Mouse (Mus musculus): ENCODE measurements around the gene C5ar2. TPM values are rescaled to one million over a fixed set of nuclear protein-coding genes. Genes with fewer than 3 reads are reported as not detected.

The C5ar2 gene
- total and polyA plus RNA-seq, 2 experiments from 2014 or later = 0.65 to 0.67 TPM

- Histone ChIP-seq H3K27me3 (ENCODE audit: control insufficient read depth, insufficient read depth, low read length) (no peaks in the 10 kb centered on the region), H3K4me2 (ENCODE audit: low read depth, low read length) (peak overlapping the region; percentile 71), H3K4me1 (ENCODE audit: control insufficient read depth, insufficient read depth) (no peaks in the 10 kb centered on the region; the same call in 1 of the 2 replicates), H3K4me3 (ENCODE audit: low read depth, low read length) (peak overlapping the region; percentile 81), H3K27ac (ENCODE audit: low read depth) (peak overlapping the region; percentile 98), H3K9me3 (replicated peaks; ENCODE audit: control insufficient read depth, low read length) (no peaks in the 10 kb centered on the region), H3K36me3 (replicated peaks; ENCODE audit: control insufficient read depth, insufficient read depth, low read length) (peaks cover 44% of the 10 kb centered on the region), H3K9ac (replicated peaks; ENCODE audit: low read depth, low read length) (0 out of 2 replicates have a peak overlapping the region, but pooled peaks have one; percentile 21)
- DNase-seq (ENCODE audit: low spot score) (no peak), ATAC-seq (ENCODE audit: insufficient read depth, low read depth) (no peak)
- 72% methylated on average over 9 of the region's 9 CpGs for WGBS
- no peak for TF ChIP-seq CTCF (IDR thresholded peaks at IDR 0.05; ENCODE audit: low read depth)
- TF ChIP-seq EP300 (IDR thresholded peaks at IDR 0.05; ENCODE audit: low read depth) = no peak
Measured at GRCm38 (mm10) chr7:16284904-16285303, 41.0 kb upstream of the C5ar2 start.

- Histone ChIP-seq H3K4me3 (ENCODE audit: low read depth, low read length) (no peak overlapping the region), H3K4me1 (ENCODE audit: control insufficient read depth, insufficient read depth) (no peaks in the 10 kb centered on the region; the same call in 1 of the 2 replicates), H3K9ac (replicated peaks; ENCODE audit: low read depth, low read length) (no peak overlapping the region), H3K36me3 (replicated peaks; ENCODE audit: control insufficient read depth, insufficient read depth, low read length) (peaks cover 51% of the 10 kb centered on the region), H3K27ac (ENCODE audit: low read depth) (no peak overlapping the region), H3K27me3 (ENCODE audit: control insufficient read depth, insufficient read depth, low read length) (no peaks in the 10 kb centered on the region), H3K9me3 (replicated peaks; ENCODE audit: control insufficient read depth, low read length) (no peaks in the 10 kb centered on the region), H3K4me2 (ENCODE audit: low read depth, low read length) (no peak overlapping the region)
- no peak for ATAC-seq (ENCODE audit: insufficient read depth, low read depth)
- DNase-seq (ENCODE audit: low spot score) = no peak
- TF ChIP-seq CTCF (IDR thresholded peaks at IDR 0.05; ENCODE audit: low read depth) (no peak), EP300 (IDR thresholded peaks at IDR 0.05; ENCODE audit: low read depth) (no peak)
- 91% methylated on average over 8 of the region's 8 CpGs for WGBS
Measured at GRCm38 (mm10) chr7:16284001-16284400, 40.0 kb upstream of the C5ar2 start.

- ATAC-seq (ENCODE audit: insufficient read depth, low read depth) (no peak), DNase-seq (ENCODE audit: low spot score) (no peak)
- Histone ChIP-seq H3K27ac (ENCODE audit: low read depth) (no peak overlapping the region), H3K4me3 (ENCODE audit: low read depth, low read length) (no peak overlapping the region), H3K9ac (replicated peaks; ENCODE audit: low read depth, low read length) (no peak overlapping the region), H3K9me3 (replicated peaks; ENCODE audit: control insufficient read depth, low read length) (no peaks in the 10 kb centered on the region), H3K36me3 (replicated peaks; ENCODE audit: control insufficient read depth, insufficient read depth, low read length) (peaks cover 67% of the 10 kb centered on the region), H3K4me2 (ENCODE audit: low read depth, low read length) (no peak overlapping the region), H3K4me1 (ENCODE audit: control insufficient read depth, insufficient read depth) (no peaks in the 10 kb centered on the region; the same call in 1 of the 2 replicates), H3K27me3 (ENCODE audit: control insufficient read depth, insufficient read depth, low read length) (no peaks in the 10 kb centered on the region)
- WGBS = 89% methylated on average over 11 of the region's 13 CpGs
- no peak for TF ChIP-seq CTCF (IDR thresholded peaks at IDR 0.05; ENCODE audit: low read depth)
- TF ChIP-seq EP300 (IDR thresholded peaks at IDR 0.05; ENCODE audit: low read depth) = no peak
Measured at GRCm38 (mm10) chr7:16282334-16282733, 38.4 kb upstream of the C5ar2 start.

- WGBS = 90% methylated on average over 11 of the region's 11 CpGs
Measured at GRCm38 (mm10) chr7:16280721-16281120, 36.8 kb upstream of the C5ar2 start.

GRCm38 (mm10) chr7:16274922-16275890 lies 31.3 kb upstream of the C5ar2 start:
- Histone ChIP-seq H3K4me1 (ENCODE audit: control insufficient read depth, insufficient read depth) (0 out of 2 replicates have a peak, but pooled peaks cover 4% of the 10 kb centered on the region), H3K27ac (ENCODE audit: low read depth) (no peak overlapping the region), H3K9me3 (replicated peaks; ENCODE audit: control insufficient read depth, low read length) (no peaks in the 10 kb centered on the region), H3K36me3 (replicated peaks; ENCODE audit: control insufficient read depth, insufficient read depth, low read length) (peaks cover 45% of the 10 kb centered on the region), H3K9ac (replicated peaks; ENCODE audit: low read depth, low read length) (no peak overlapping the region), H3K4me2 (ENCODE audit: low read depth, low read length) (no peak overlapping the region), H3K4me3 (ENCODE audit: low read depth, low read length) (no peak overlapping the region), H3K27me3 (ENCODE audit: control insufficient read depth, insufficient read depth, low read length) (no peaks in the 10 kb centered on the region)
- TF ChIP-seq CTCF (IDR thresholded peaks at IDR 0.05; ENCODE audit: low read depth) (no peak), EP300 (IDR thresholded peaks at IDR 0.05; ENCODE audit: low read depth) (no peak)
- DNase-seq (ENCODE audit: low spot score) (no peak), ATAC-seq (ENCODE audit: insufficient read depth, low read depth) (no peak)
- WGBS = 86% methylated on average over 10 of the region's 10 CpGs

More at GRCm38 (mm10) chr7:16280721-16281120, 36.8 kb upstream of the C5ar2 start:
- TF ChIP-seq CTCF (IDR thresholded peaks at IDR 0.05; ENCODE audit: low read depth) (no peak), EP300 (IDR thresholded peaks at IDR 0.05; ENCODE audit: low read depth) (no peak)
- H3K27me3 ChIP-seq (ENCODE audit: control insufficient read depth, insufficient read depth, low read length) = no peaks in the 10 kb centered on the region
- H3K9me3 ChIP-seq (replicated peaks; ENCODE audit: control insufficient read depth, low read length) = no peaks in the 10 kb centered on the region
- ATAC-seq (ENCODE audit: insufficient read depth, low read depth) (no peak), DNase-seq (ENCODE audit: low spot score) (no peak)
- no peak overlapping the region for H3K4me2 ChIP-seq (ENCODE audit: low read depth, low read length)
- H3K9ac ChIP-seq (replicated peaks; ENCODE audit: low read depth, low read length) = no peak overlapping the region
- H3K4me3 ChIP-seq (ENCODE audit: low read depth, low read length) = no peak overlapping the region
- peaks cover 83% of the 10 kb centered on the region for H3K36me3 ChIP-seq (replicated peaks; ENCODE audit: control insufficient read depth, insufficient read depth, low read length)
- no peak overlapping the region for H3K27ac ChIP-seq (ENCODE audit: low read depth)
- H3K4me1 ChIP-seq (ENCODE audit: control insufficient read depth, insufficient read depth) = no peaks in the 10 kb centered on the region; the same call in 1 of the 2 replicates
